Mouse (Mus musculus) intestine, postnatal 0 days (tissue): ENCODE measurements around the gene Myo1a. TPM values are rescaled to one million over a fixed set of nuclear protein-coding genes. Genes with fewer than 3 reads are reported as not detected.

ENCODE experiments used
- ATAC-seq: fragments of 200-750 bp; cut with Nextera tagmentation; 2 replicates; pipeline ENCODE4 v1.8.0; 2017; ENCODE audit warnings: mild to moderate bottlenecking, moderate TSS enrichment, moderate library complexity
- H3K27ac ChIP-seq: fragments of 300-500 bp; sonication (generic); 2 replicates; pipeline ENCODE4 v1.5.1; 2014; ENCODE audit warnings: mild to moderate bottlenecking, low read depth, low read length, moderate library complexity
- H3K27me3 ChIP-seq: fragments of 300-500 bp; sonication (generic); replicated peaks from 2 replicates; pipeline ENCODE4 v1.6.1; 2014; ENCODE audit warnings: low read length, mixed read lengths; ENCODE audit not compliant: control insufficient read depth, insufficient read depth
- H3K36me3 ChIP-seq: fragments of 300-500 bp; sonication (generic); 2 replicates; pipeline ENCODE4 v1.6.1; 2014; ENCODE audit warnings: mild to moderate bottlenecking, moderate library complexity; ENCODE audit not compliant: control insufficient read depth, insufficient read depth
- H3K4me1 ChIP-seq: fragments of 300-500 bp; sonication (generic); replicated peaks from 2 replicates; pipeline ENCODE4 v1.6.1; 2014; ENCODE audit warnings: antibody characterized with exemption, low read length, mixed read lengths; ENCODE audit not compliant: control insufficient read depth, insufficient read depth
- H3K4me2 ChIP-seq: fragments of 300-500 bp; sonication (generic); replicated peaks from 2 replicates; pipeline ENCODE4 v1.6.1; 2014; ENCODE audit warnings: low read depth, mild to moderate bottlenecking, moderate library complexity
- H3K4me3 ChIP-seq: fragments of 300-500 bp; sonication (generic); 2 replicates; pipeline ENCODE4 v1.5.1; 2014; ENCODE audit warnings: low read depth, low read length
- H3K9ac ChIP-seq: fragments of 300-500 bp; sonication (generic); 2 replicates; pipeline ENCODE4 v1.6.1; 2014; ENCODE audit warnings: mild to moderate bottlenecking, low read depth, low read length
- H3K9me3 ChIP-seq: fragments of 300-500 bp; sonication (generic); 2 replicates; pipeline ENCODE4 v1.6.1; 2016; ENCODE audit warnings: mixed run types; ENCODE audit not compliant: control insufficient read depth
- CTCF ChIP-seq: sonication (generic); IDR thresholded peaks from 2 replicates; pipeline ENCODE4 v1.5.1; 2016; ENCODE audit warnings: low read depth, mild to moderate bottlenecking, control low read depth, antibody characterized with exemption, moderate library complexity
- WGBS: fragments of 180-500 bp; shearing (Covaris S2); extraction: QIAGEN DNeasy Blood & Tissue Kit; methylation state at CpG from one replicate; pipeline ENCODE4 v1.1.7; 2014; 5-methylcytosine and 5-hydroxymethylcytosine counted together
- polyA plus RNA-seq: library from polyadenylated mRNA; unstranded; fragments of >200 nt; fragmentation: Nextera tagmentation; extraction: Ambion mirVana; gene quantifications from 2 replicates; pipeline ENCODE4 v1.2.1, GENCODE M21; 2015

Gene Myo1a
- polyA plus RNA-seq, 1 experiment from 2014 or later: 73.8 TPM

DNA sequence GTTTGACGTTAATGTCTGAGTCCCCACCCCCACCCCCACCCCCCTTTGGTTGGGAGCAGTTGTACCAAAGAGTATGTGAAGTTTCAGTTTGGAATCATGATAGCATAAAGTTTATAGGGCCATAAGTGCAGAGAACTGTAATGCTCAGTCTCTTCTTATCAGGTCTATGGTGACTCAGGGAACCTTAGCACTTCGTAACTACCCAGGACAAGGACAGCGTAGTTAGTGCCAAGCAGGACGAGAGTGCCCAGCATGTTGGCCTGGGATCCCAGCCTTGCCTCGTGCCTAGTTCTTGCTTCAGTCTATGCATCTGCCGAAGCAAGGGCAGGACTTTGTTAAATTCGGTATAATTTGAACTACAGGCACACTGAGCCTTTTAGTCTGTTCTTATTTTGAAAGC lies 9.2 kb upstream of the Myo1a start:
- Histone ChIP-seq H3K4me2 (peak overlapping the region; percentile 24; the same call in 1 of the 2 replicates), H3K27ac (peak overlapping the region; percentile 66), H3K9me3 (no peaks in the 10 kb centered on the region), H3K36me3 (peaks cover 20% of the 10 kb centered on the region; the same call in 1 of the 2 replicates), H3K9ac (no peak overlapping the region), H3K27me3 (no peaks in the 10 kb centered on the region), H3K4me3 (no peak overlapping the region), H3K4me1 (no peaks in the 10 kb centered on the region)
- no peak for TF ChIP-seq CTCF
- ATAC-seq: peak; percentile 89
- WGBS: 62% methylated on average over 7 of the region's 7 CpGs

DNA sequence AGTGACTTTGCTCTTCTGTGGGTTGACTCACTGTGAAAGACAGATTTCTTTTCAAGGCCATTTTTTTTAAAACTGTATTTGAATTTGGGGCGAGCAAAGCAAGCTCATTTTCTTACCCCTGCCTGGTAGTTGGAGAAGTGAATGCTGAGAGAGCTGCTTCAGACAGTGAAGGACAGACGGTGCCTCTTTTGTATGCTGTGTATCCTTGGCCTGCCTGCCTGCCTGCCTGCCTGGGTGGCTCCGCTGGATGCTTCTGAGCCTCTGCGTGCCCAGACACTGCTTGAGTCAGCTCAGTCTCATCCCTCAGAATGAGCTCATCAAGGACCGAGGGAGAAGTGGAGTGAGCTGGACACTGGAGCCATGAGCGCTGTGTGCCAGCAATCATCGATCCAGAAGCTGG lies 6.0 kb upstream of the Myo1a start:
- peaks cover 12% of the 10 kb centered on the region; the same call in 1 of the 2 replicates for H3K36me3 ChIP-seq
- H3K9ac ChIP-seq: no peak overlapping the region
- no peak for ATAC-seq
- H3K27ac ChIP-seq: no peak overlapping the region
- H3K4me2 ChIP-seq: no peak overlapping the region
- H3K4me1 ChIP-seq: 0 out of 2 replicates have a peak, but pooled peaks cover 4% of the 10 kb centered on the region
- H3K27me3 ChIP-seq: no peaks in the 10 kb centered on the region
- no peak for TF ChIP-seq CTCF
- no peaks in the 10 kb centered on the region for H3K9me3 ChIP-seq
- H3K4me3 ChIP-seq: no peak overlapping the region
- WGBS: 88% methylated on average over 7 of the region's 7 CpGs

GRCm38 (mm10) chr10:127703299-127703698 lies 1.7 kb upstream of the Myo1a start:
- H3K27ac ChIP-seq: peak overlapping the region; percentile 70
- H3K9ac ChIP-seq: peak overlapping the region; percentile 40; the same call in 1 of the 2 replicates

DNA sequence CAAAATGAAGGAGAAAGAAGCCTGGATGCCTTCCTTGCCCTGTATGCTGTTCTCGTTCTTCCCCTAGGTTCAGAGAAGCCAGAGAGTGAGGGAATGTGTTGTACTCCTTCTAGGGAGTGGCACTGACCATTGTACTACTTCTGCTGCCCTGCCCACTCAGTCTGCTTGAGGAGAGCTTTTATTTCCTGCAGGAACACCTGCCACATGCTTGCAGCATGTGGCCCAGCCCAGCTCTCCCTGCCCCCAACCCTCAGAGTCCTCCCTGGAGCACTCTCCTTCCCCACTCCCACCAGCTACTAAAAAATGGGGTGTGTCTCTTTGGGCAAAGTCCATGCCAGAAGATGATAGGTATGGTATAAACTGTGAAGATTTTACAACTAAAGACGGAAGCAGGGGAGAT lies 677 bp upstream of the Myo1a start:
- Histone ChIP-seq H3K4me2 (peak overlapping the region; percentile 62), H3K4me3 (peak overlapping the region; percentile 37), H3K36me3 (peaks cover 27% of the 10 kb centered on the region), H3K27me3 (no peaks in the 10 kb centered on the region), H3K9me3 (no peaks in the 10 kb centered on the region), H3K9ac (0 out of 2 replicates have a peak overlapping the region, but pooled peaks have one; percentile 40), H3K27ac (peak overlapping the region; percentile 70; the same call in 1 of the 2 replicates), H3K4me1 (peaks cover 5% of the 10 kb centered on the region; the same call in 1 of the 2 replicates)
- TF ChIP-seq CTCF: no peak
- WGBS: 32% methylated on average over 2 of the region's 2 CpGs
- ATAC-seq: peak; percentile 88

More at GRCm38 (mm10) chr10:127703299-127703698, 1.7 kb upstream of the Myo1a start:
- Histone ChIP-seq H3K36me3 (peaks cover 24% of the 10 kb centered on the region), H3K9me3 (no peaks in the 10 kb centered on the region), H3K4me1 (peaks cover 5% of the 10 kb centered on the region; the same call in 1 of the 2 replicates), H3K4me3 (peak overlapping the region; percentile 37), H3K4me2 (peak overlapping the region; percentile 62), H3K27me3 (no peaks in the 10 kb centered on the region)
- TF ChIP-seq CTCF: no peak
- 11% methylated on average over 4 of the region's 4 CpGs for WGBS
- peak; percentile 77 for ATAC-seq

- no peaks in the 10 kb centered on the region for H3K9me3 ChIP-seq
- H3K9ac ChIP-seq: no peak overlapping the region
- no peak overlapping the region for H3K4me3 ChIP-seq
- 88% methylated on average over 4 of the region's 4 CpGs for WGBS
- no peak for TF ChIP-seq CTCF
- no peak for ATAC-seq
- H3K4me1 ChIP-seq: peaks cover 5% of the 10 kb centered on the region; the same call in 1 of the 2 replicates
- H3K27ac ChIP-seq: no peak overlapping the region
- no peaks in the 10 kb centered on the region for H3K27me3 ChIP-seq
- no peak overlapping the region for H3K4me2 ChIP-seq
- peaks cover 33% of the 10 kb centered on the region for H3K36me3 ChIP-seq
Observed at GRCm38 (mm10) chr10:127705783-127706182, 813 bp downstream of the Myo1a start.

GRCm38 (mm10) chr10:127707721-127708120 lies 2.8 kb downstream of the Myo1a start:
- no peak overlapping the region for H3K27ac ChIP-seq
- TF ChIP-seq CTCF: no peak
- peaks cover 5% of the 10 kb centered on the region; the same call in 1 of the 2 replicates for H3K4me1 ChIP-seq
- H3K4me2 ChIP-seq: no peak overlapping the region
- H3K9ac ChIP-seq: no peak overlapping the region
- no peaks in the 10 kb centered on the region for H3K9me3 ChIP-seq
- WGBS: 63% methylated on average over 7 of the region's 7 CpGs
- H3K27me3 ChIP-seq: no peaks in the 10 kb centered on the region
- no peak for ATAC-seq
- H3K36me3 ChIP-seq: peaks cover 50% of the 10 kb centered on the region
- H3K4me3 ChIP-seq: no peak overlapping the region
